Mouse (Mus musculus) ES-Bruce4 (cell line): ENCODE results near the gene Htra3.

Experiments used
- CTCF ChIP-seq: IDR thresholded peaks from one replicate; pipeline ENCODE4 v1.8.1; 2011; ENCODE audit warnings: low read depth, low read length
- EP300 ChIP-seq: IDR thresholded peaks from 2 replicates; pipeline ENCODE4 v1.6.1; 2011; ENCODE audit warnings: low read depth, low read length; ENCODE audit not compliant: insufficient read depth

- TF ChIP-seq CTCF (no peak), EP300 (no peak)
Observed at GRCm38 (mm10) chr5:35719343-35719742, 39.8 kb upstream of the Htra3 start.
